Mouse (Mus musculus) forebrain, embryonic 11.5 days (tissue): ENCODE data around the gene Gla. TPM values are rescaled to one million over a fixed set of nuclear protein-coding genes. Genes with fewer than 3 reads are reported as not detected.

Experiments
- ATAC-seq: fragments of 200-750 bp; cut with Nextera tagmentation; replicated peaks from 2 replicates; pipeline ENCODE4 v1.8.0; 2017; ENCODE audit warnings: moderate TSS enrichment; ENCODE audit not compliant: low FRiP score
- DNase-seq: peaks from one replicate; pipeline ENCODE4 v3.0.0-alpha.2; 2017; ENCODE audit warnings: low spot score
- H3K27ac ChIP-seq: fragments of 300-500 bp; sonication (generic); 2 replicates; pipeline ENCODE4 v1.5.1; 2014; ENCODE audit warnings: low read depth, low read length
- H3K27me3 ChIP-seq: fragments of 300-500 bp; sonication (generic); 2 replicates; pipeline ENCODE4 v1.6.1; 2014; ENCODE audit warnings: mild to moderate bottlenecking, low read length, mixed read lengths; ENCODE audit not compliant: control insufficient read depth, insufficient read depth
- H3K36me3 ChIP-seq: fragments of 300-500 bp; sonication (generic); 2 replicates; pipeline ENCODE4 v1.6.1; 2014; ENCODE audit warnings: mild to moderate bottlenecking, low read length, moderate library complexity, mixed read lengths; ENCODE audit not compliant: control insufficient read depth, insufficient read depth
- H3K4me1 ChIP-seq: fragments of 300-500 bp; sonication (generic); replicated peaks from 2 replicates; pipeline ENCODE4 v1.6.1; 2014; ENCODE audit warnings: low read length, mixed read lengths; ENCODE audit not compliant: control insufficient read depth, insufficient read depth
- H3K4me2 ChIP-seq: fragments of 300-500 bp; sonication (generic); 2 replicates; pipeline ENCODE4 v1.6.1; 2014; ENCODE audit warnings: low read depth, mild to moderate bottlenecking, low read length, moderate library complexity, mixed read lengths; ENCODE audit not compliant: severe bottlenecking
- H3K4me3 ChIP-seq: fragments of 300-500 bp; sonication (generic); 2 replicates; pipeline ENCODE4 v1.5.1; 2014; ENCODE audit warnings: low read depth, low read length
- H3K9ac ChIP-seq: fragments of 300-500 bp; sonication (generic); 2 replicates; pipeline ENCODE4 v1.6.1; 2014; ENCODE audit warnings: low read length
- H3K9me3 ChIP-seq: fragments of 300-500 bp; sonication (generic); 2 replicates; pipeline ENCODE4 v1.6.1; 2016; ENCODE audit warnings: low read length, mixed read lengths; ENCODE audit not compliant: control insufficient read depth
- WGBS: fragments of 180-500 bp; shearing (Covaris S2); extraction: QIAGEN DNeasy Blood & Tissue Kit; methylation state at CpG from one replicate; pipeline ENCODE4 v1.1.7; 2014; 5-methylcytosine and 5-hydroxymethylcytosine counted together
- polyA plus RNA-seq: library from polyadenylated mRNA; unstranded; fragments of >200 nt; fragmentation: Nextera tagmentation; extraction: Ambion mirVana; gene quantifications from 2 replicates; pipeline ENCODE4 v1.2.1, GENCODE M21; 2014

Gene Gla
- polyA plus RNA-seq, 1 experiment from 2014 or later: 3.9 TPM

DNA sequence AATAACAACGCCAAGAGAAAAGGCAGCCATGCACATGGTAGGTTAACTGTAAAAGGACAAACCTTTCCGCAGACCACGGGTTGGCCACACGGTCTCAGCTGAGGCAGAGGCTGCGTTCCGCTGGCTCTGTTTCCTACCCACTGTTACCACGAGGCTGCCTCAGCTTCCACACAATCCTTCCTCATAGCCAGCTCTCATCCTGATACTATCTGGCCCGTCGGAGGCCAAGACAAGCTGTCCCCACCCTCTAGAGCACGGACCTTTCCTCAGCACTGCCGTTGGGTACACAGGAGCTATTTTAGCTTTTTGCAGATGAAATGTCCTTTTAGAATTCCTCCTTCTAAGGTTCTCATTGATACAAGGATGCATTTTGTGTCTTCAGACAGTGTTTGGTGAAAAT lies 18.7 kb downstream of the Gla start:
- H3K9ac ChIP-seq: no peak overlapping the region
- no peak overlapping the region for H3K27ac ChIP-seq
- no peak for DNase-seq
- no peaks in the 10 kb centered on the region for H3K36me3 ChIP-seq
- no peaks in the 10 kb centered on the region for H3K9me3 ChIP-seq
- no peaks in the 10 kb centered on the region for H3K4me1 ChIP-seq
- no peak overlapping the region for H3K4me2 ChIP-seq
- no peak for ATAC-seq
- no peaks in the 10 kb centered on the region for H3K27me3 ChIP-seq
- H3K4me3 ChIP-seq: no peak overlapping the region
- WGBS: 86% methylated on average over 11 of the region's 11 CpGs

DNA sequence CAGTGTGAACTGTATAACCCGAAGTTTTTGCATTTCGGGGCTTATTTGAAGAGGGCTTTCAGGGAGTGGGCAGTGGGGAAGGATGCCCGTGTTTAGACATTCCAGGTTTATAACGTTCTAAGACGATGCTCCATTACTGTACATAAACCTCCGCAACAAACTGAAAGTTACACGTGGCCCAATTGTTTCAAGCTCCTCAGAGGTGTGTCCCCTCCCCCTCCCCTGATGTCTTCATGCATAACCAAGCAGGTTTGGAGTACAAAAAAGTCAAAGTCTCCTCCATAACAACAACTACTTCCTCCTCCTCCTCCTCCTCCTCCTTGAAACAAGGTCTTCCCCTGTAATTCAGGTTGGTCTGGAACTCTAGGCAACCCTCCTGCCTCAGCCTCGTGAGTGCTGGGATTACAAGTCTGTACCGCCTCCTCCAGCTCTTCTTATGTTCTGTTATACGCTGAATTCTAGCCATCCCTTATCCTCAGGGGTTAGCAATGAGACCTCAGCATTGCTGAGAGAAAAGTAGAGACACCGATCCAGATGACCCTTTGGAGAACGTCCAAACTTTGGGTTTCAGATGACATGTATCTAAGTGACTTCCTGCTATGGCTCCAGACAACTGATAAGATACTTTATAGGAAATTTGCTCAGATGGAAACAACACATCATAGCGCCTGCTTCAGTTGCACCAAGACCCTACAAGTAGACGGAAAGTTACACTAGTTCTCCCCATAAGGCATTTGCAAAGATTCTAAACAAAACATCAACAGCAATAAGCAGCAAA lies 20.2 kb downstream of the Gla start:
- Histone ChIP-seq H3K9me3 (no peaks in the 10 kb centered on the region), H3K9ac (no peak overlapping the region), H3K4me2 (no peak overlapping the region), H3K36me3 (no peaks in the 10 kb centered on the region), H3K4me3 (no peak overlapping the region), H3K27ac (no peak overlapping the region), H3K27me3 (no peaks in the 10 kb centered on the region), H3K4me1 (no peaks in the 10 kb centered on the region)
- DNase-seq (no peak), ATAC-seq (no peak)
- 89% methylated on average over 14 of the region's 14 CpGs for WGBS

DNA sequence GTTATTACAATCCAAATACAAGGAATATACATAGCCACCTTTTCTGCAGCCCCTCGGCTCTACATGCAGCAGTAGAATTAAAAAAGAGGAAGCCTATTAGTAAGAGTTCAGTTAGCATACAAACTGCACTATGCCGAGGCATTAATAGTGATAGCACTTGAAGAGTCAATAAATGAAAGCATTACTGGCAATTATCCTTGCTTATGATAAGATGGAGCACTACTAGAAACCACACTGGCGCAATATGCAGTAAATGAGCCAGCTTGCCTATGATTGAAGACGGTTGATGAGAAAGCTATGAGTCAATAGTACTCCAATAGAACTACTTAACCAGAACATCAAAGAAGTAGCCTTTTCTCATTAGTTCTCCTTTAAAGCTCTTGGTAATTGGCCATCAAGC lies 23.0 kb downstream of the Gla start:
- H3K4me1 ChIP-seq: no peaks in the 10 kb centered on the region
- ATAC-seq (no peak), DNase-seq (no peak)
- no peaks in the 10 kb centered on the region for H3K27me3 ChIP-seq
- H3K9ac ChIP-seq: no peak overlapping the region
- H3K27ac ChIP-seq: no peak overlapping the region
- 85% methylated on average over 4 of the region's 4 CpGs for WGBS
- no peak overlapping the region for H3K4me3 ChIP-seq
- H3K36me3 ChIP-seq: no peaks in the 10 kb centered on the region
- H3K9me3 ChIP-seq: no peaks in the 10 kb centered on the region
- H3K4me2 ChIP-seq: no peak overlapping the region

DNA sequence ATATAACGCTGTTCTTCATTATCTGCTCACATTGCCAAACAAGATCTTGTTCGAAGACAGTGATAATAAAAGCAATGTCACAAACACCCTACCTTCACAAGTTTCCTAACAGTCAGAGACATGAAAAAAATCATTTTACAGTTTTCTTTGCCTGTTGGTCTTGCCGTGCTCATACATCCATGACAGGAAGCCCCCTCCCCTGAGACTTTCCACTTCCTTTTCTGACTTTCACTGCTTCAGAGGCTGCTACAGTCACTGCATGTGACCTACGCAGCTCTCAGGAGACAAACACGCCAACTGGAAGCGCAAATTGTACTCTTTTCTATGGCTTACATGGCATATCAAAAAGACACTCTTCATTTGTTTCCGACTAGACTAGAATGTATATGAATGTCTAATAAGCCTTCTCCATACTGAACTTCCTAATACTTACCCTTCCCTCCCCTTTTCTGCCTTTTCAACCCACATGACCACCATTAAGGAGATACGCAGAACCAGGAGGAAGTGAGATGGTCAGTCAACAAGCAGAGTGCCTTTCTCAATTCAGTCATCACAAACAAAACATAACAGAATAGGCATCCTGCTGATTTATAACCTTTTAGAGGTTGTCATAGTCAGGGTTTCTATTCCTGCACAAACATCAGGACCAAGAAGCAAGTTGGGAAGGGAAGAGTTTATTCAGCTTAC lies 34.2 kb downstream of the Gla start:
- no peak for ATAC-seq
- WGBS: 88% methylated on average over 8 of the region's 8 CpGs
- Histone ChIP-seq H3K4me2 (no peak overlapping the region), H3K9me3 (no peaks in the 10 kb centered on the region), H3K4me3 (no peak overlapping the region), H3K4me1 (no peaks in the 10 kb centered on the region), H3K36me3 (no peaks in the 10 kb centered on the region), H3K27me3 (no peaks in the 10 kb centered on the region), H3K27ac (no peak overlapping the region), H3K9ac (no peak overlapping the region)
- DNase-seq: no peak

DNA sequence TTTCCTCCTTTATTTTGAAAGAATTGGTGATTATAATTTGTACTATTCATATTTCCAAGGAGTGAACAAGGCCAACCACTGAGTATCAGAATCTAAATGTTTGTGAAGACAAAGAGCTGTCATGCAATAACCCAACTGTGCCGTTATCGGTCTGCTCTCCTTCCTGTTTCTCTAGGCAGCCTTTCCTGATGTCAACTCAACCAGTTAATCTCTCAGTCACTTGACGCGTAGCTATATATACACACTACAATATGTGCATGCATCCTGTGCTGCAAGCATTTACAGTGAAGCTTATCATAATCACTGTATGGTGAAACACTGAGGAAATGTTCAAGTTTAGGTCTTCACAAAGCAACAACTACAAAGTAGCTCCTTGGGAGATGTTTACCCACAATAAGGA lies 36.6 kb downstream of the Gla start:
- Histone ChIP-seq H3K4me3 (no peak overlapping the region), H3K4me1 (no peaks in the 10 kb centered on the region), H3K9ac (no peak overlapping the region), H3K9me3 (no peaks in the 10 kb centered on the region), H3K27me3 (no peaks in the 10 kb centered on the region), H3K36me3 (no peaks in the 10 kb centered on the region), H3K27ac (no peak overlapping the region), H3K4me2 (no peak overlapping the region)
- DNase-seq (no peak), ATAC-seq (no peak)
- WGBS: 87% methylated on average over 4 of the region's 4 CpGs

GRCm38 (mm10) chrX:134554425-134554824 lies 46.5 kb downstream of the Gla start:
- H3K36me3 ChIP-seq: no peaks in the 10 kb centered on the region
- H3K9me3 ChIP-seq: no peaks in the 10 kb centered on the region
- H3K27ac ChIP-seq: no peak overlapping the region
- ATAC-seq (no peak), DNase-seq (no peak)
- no peak overlapping the region for H3K9ac ChIP-seq
- H3K4me2 ChIP-seq: no peak overlapping the region
- no peaks in the 10 kb centered on the region for H3K4me1 ChIP-seq
- 84% methylated on average over 6 of the region's 6 CpGs for WGBS
- no peak overlapping the region for H3K4me3 ChIP-seq
- H3K27me3 ChIP-seq: no peaks in the 10 kb centered on the region

DNA sequence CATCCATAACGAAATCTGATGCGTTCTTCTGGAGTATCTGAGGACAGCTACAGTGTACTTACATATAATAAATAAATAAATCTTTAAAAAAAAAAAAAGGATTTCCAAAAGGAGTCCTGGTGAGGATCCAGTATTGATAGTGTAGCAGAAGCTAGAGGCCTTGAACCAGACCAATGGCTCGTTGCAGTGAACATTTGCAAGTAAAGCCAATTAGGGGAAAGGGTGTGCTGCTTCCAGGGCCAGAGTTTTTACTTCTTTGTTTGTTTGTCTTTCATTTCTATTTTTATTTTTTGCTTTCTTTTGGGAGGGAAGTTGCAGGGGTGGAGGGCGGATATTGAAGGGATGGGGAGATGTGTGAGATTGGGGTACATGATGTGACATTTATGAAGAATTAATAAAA lies 47.6 kb downstream of the Gla start:
- 91% methylated on average over 4 of the region's 4 CpGs for WGBS
- ATAC-seq: no peak

GRCm38 (mm10) chrX:134550903-134551302 lies 50.0 kb downstream of the Gla start:
- H3K4me2 ChIP-seq: no peak overlapping the region
- no peaks in the 10 kb centered on the region for H3K4me1 ChIP-seq
- no peak overlapping the region for H3K27ac ChIP-seq
- no peaks in the 10 kb centered on the region for H3K9me3 ChIP-seq
- ATAC-seq (no peak), DNase-seq (no peak)
- 22% methylated on average over 5 of the region's 5 CpGs for WGBS
- H3K27me3 ChIP-seq: no peaks in the 10 kb centered on the region
- no peaks in the 10 kb centered on the region for H3K36me3 ChIP-seq
- H3K4me3 ChIP-seq: no peak overlapping the region
- no peak overlapping the region for H3K9ac ChIP-seq

More for the DNA sequence above, 47.6 kb downstream of the Gla start:
- H3K4me1 ChIP-seq: no peaks in the 10 kb centered on the region
- H3K27ac ChIP-seq: no peak overlapping the region
- no peaks in the 10 kb centered on the region for H3K36me3 ChIP-seq
- H3K4me2 ChIP-seq: no peak overlapping the region
- no peak overlapping the region for H3K4me3 ChIP-seq
- DNase-seq: no peak
- no peaks in the 10 kb centered on the region for H3K9me3 ChIP-seq
- no peak overlapping the region for H3K9ac ChIP-seq
- no peaks in the 10 kb centered on the region for H3K27me3 ChIP-seq

DNA sequence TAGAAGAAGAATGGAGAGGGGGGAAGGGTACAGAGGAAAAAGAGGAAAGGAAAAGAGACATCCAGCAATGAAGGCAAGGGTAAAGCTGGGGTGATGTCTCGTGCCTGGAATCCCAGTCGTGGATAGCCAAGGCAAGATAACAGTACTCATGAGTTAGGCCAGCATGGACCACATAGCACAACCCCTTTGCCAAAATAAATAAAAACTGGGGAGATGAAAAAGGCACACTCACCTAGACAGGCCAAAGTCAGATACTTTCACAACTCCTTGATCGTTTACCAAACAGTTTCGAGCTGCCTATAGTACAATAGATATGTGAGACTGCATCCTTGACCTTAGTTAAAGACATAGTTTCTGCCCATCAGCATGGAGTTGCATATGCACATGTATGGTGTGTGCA lies 53.6 kb downstream of the Gla start:
- no peak for ATAC-seq
- H3K9ac ChIP-seq: no peak overlapping the region
- no peak overlapping the region for H3K4me2 ChIP-seq
- H3K9me3 ChIP-seq: no peaks in the 10 kb centered on the region
- no peak overlapping the region for H3K27ac ChIP-seq
- DNase-seq: no peak
- H3K4me1 ChIP-seq: no peaks in the 10 kb centered on the region
- H3K36me3 ChIP-seq: no peaks in the 10 kb centered on the region
- no peaks in the 10 kb centered on the region for H3K27me3 ChIP-seq
- WGBS: 86% methylated on average over 4 of the region's 4 CpGs
- no peak overlapping the region for H3K4me3 ChIP-seq
